Mouse (Mus musculus) retina, adult 2 months (tissue): ENCODE results near the gene Aaed1.

Experiments used
- DNase-seq: peaks from one replicate; pipeline ENCODE4 v3.0.0-alpha.2; 2012; ENCODE audit warnings: low read depth, low spot score

The Aaed1 gene

DNA sequence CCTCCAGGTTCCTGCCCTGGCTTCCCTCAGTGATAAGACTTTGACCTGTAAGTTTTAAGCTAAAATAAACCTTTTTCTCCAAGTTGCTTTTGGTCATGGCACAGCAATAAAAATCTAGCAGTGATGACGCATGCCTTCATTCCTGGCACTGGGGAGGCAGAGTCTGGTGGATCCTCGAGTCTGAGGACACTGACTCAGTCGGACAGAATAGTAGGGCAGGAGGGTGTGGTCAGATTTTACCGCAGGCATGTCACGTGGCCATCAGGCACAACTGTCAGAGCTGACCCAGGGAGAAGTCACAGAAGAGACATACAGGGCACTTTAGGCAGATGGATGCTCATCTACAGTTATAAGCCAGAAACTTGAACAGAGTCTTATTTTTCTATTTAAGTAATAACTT is 60.4 kb downstream of the Aaed1 start:
- DNase-seq, result no peak

DNA sequence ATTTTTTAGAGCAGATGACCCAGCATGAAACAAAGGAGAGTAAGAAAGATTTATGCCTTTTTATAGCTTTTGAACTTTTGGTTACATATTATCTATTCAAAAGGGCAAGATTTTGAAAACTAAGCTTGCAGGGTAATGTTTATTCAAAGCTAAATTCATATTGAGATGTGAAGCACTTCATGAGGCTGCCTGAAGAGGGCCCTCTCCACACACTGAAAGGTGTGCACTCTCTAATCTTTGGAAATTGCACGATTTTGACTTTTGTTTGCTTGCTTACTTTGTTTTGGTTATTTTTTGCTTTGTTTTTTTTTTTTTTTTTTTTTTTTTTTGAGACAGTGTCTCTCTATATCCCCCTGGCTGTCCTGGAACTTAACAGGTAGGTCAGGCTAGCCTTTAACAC is 62.1 kb downstream of the Aaed1 start:
- DNase-seq, result no peak

DNA sequence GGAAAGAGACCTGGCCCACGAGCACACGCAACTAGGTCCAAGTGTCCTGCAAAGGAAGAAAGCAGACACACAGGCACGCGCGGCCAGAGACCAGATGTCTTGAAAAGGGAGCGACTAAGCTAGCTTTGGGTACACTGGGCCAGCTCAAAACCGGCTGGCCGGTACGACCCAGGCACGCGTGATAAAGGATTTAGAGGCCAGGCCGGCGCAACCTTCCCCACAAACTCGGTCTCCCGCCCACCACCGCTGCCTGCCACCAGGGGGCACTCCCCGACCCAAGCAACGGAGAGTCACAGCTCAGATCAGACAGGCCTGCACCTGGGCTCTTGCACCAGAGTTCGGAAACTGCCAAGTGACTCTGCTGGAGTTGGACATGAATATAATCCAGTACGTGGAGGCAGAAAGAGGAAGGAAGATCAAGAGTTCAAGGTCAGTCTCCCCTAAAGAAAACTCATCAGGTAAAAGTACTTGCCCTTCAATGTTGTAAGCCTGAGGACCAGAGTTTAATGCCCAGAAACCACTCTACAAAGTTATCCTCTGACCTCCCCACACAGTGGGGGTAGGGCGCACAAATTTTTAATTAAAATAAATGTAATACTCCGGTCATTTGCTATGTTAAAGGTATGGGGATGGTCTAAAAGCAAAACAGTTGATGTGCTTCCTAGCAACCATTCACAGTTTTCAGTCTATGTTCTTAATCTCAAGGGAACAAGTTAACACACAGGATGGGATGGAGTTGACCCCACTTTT is 63.6 kb downstream of the Aaed1 start:
- DNase-seq, result peak; percentile 47

GRCm38 (mm10) chr13:64248161-64248774 is 64.2 kb downstream of the Aaed1 start:
- no peak for DNase-seq

DNA sequence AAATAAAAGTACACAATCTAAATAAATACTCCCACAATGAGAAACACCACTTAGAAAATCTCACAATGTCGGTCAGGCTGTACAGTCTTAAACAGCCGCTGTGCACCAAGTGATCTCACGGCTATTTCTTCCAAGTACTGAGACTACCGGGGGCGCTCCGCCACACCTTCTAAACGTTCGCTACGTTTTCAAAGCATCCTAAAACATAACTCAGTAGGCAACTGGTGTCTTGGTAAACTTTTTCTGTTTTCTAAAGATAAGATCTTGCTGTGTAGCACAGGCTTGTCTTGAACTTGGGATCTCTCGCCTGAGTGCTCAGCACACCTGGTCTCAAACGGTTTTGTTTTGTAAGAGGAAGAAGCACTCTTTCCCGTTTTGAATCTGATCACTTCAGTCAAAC is 66.4 kb downstream of the Aaed1 start:
- no peak for DNase-seq

GRCm38 (mm10) chr13:64244685-64245261 is 67.7 kb downstream of the Aaed1 start:
- DNase-seq, result no peak

GRCm38 (mm10) chr13:64242721-64243120 is 69.8 kb downstream of the Aaed1 start:
- DNase-seq, result no peak

GRCm38 (mm10) chr13:64240626-64241025 is 71.9 kb downstream of the Aaed1 start:
- no peak for DNase-seq

DNA sequence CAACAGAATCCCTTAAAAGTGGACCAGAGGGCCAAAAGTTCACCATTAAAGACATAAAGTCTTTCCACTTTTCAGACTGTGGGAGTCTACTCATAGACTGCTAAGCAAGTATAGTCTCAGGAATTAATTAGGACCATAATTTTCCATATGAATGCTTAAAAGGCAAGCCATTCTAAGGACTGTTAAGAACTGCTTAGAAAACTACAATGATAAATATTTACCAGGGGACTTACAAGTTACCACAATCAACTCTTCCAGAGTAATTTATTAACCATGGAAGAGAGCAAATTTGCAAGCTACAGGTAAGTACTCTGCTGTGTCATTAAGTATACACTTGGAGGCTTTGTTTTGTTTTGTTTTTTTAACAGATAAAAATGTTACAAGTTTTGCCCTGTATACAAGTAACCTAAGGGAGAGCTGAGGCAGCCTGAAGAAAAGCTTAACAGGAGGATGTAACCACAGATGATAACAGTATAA is 74.8 kb downstream of the Aaed1 start:
- no peak for DNase-seq

DNA sequence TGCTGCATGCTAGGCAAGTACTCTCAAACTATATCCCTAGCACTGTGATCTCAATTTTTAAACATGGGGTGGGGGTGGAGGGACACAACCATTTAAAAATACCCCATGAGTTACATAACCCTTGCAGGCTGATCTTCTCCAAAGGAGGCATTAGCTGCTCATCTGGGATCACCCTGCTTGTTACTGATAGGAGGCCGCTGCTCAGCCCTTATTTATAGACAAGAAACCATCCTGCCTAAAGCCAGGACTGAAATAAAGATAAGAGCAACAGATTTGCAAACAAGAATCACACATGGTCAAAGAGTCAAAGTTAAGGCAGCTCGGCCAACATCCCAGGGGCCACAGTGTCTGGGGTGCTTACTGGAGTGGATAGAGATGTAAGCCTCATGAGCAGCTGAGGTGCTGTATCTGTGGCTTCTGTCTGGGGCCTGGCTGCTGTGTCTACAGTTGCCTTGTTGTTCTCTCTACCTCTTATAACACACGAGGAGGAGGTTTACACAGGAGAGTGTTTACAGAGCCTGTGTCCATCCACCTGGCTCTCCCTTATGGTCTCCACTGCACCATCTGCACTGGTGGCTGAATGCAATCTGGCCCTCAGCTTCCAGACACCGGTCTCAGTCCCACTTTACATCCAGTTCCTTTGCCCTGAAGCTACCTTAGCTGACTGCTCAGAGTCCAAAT is 75.4 kb downstream of the Aaed1 start:
- no peak for DNase-seq

DNA sequence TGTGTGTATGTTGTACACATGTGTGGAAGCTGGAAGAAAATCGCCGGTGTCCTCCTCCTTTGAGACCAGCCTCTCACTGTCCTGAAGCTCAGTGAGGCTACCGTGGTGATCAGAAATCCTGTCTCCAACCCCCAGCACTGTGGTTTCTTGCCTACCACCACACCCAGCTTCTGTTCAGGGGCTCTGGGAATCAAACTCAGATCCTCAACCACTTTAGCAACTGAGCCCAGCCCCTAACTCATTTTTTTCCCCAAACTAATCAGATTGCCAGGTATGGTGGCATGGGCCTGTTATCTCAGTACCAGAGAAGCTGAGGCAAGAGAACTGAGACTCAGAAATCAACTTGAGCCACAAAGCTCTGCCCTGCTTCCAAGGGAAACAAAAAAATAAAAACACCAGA is 76.7 kb downstream of the Aaed1 start:
- no peak for DNase-seq

- DNase-seq, result no peak
Measured at GRCm38 (mm10) chr13:64235062-64235715, 77.3 kb downstream of the Aaed1 start.

GRCm38 (mm10) chr13:64233139-64233538 is 79.4 kb downstream of the Aaed1 start:
- no peak for DNase-seq

GRCm38 (mm10) chr13:64226725-64227124 is 85.8 kb downstream of the Aaed1 start:
- DNase-seq, result no peak

GRCm38 (mm10) chr13:64225738-64226137 is 86.8 kb downstream of the Aaed1 start:
- no peak for DNase-seq
